ENCODE assay signal across 19 mouse cellular contexts in the genomic region with DNA sequence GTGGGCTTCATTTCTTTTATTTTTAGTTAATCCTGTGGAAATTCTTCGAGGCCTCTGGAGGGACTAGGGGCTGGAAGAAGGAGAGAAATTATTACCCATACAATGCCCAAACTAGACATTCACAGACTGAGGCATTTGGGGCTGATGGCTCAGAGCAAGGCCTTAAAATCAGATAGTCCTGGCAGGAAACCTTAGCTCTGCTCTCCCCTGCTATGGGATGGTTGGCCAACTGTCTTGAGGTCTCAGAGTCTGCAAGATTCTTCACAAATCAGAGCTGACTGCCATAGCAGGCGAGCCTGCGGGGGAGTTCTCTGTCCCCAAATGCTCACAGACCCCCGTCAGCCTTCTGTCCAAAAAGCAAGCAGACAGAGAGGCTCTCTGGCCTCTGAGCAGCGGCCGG. TPM values are rescaled to one million over a fixed set of nuclear protein-coding genes. Genes with fewer than 3 reads are reported as not detected.
A peak's percentile ranks its signal among the peaks of the same experiment; 100 is the strongest.
DNase-seq lines count a peak whose midpoint lies in the region; ATAC-seq lines count a peak whose summit lies in the region.
"Had no signal": no experiment of that assay in that cellular context is flagged by ENCODE, and none has a peak within 500 bp of the region (broad histone marks: within the 10 kb centered on the region; RNA-seq: fewer than 3 reads in every experiment).

No protein-coding gene starts in this region.

- ATAC-seq in forebrain, embryonic 14.5 days, result no peak
- ATAC-seq in forebrain, embryonic 12.5 days (ENCODE audit: low FRiP score), result no peak
- ATAC-seq in hindbrain, embryonic 14.5 days (ENCODE audit: low FRiP score), result no peak
- ATAC-seq in liver, embryonic 15.5 days (ENCODE audit: insufficient read depth), result peak; percentile 35
- ATAC-seq in midbrain, embryonic 14.5 days (ENCODE audit: low FRiP score, low TSS enrichment), result no peak
- ATAC-seq: lung, postnatal 0 days had no signal

- no peak overlapping the region for H3K4me3 ChIP-seq in forebrain, embryonic 14.5 days (ENCODE audit: low read depth, low read length)
- H3K4me3 ChIP-seq in forebrain, embryonic 12.5 days (replicated peaks), result no peak overlapping the region
- H3K4me3 ChIP-seq in hindbrain, embryonic 14.5 days (replicated peaks; ENCODE audit: low read length), result no peak overlapping the region
- H3K4me3 ChIP-seq in liver, embryonic 15.5 days (replicated peaks), result no peak overlapping the region
- no peak overlapping the region for H3K4me3 ChIP-seq in midbrain, embryonic 14.5 days (replicated peaks; ENCODE audit: low read depth, low read length)
- H3K4me3 ChIP-seq: heart, adult 2 months; heart, embryonic 15.5 days; limb, embryonic 13.5 days; neural tube, embryonic 12.5 days had no signal

- H3K36me3 ChIP-seq in forebrain, embryonic 14.5 days (ENCODE audit: control insufficient read depth, insufficient read depth, low read length), result no peaks in the 10 kb centered on the region
- no peaks in the 10 kb centered on the region for H3K36me3 ChIP-seq in forebrain, embryonic 12.5 days (replicated peaks)
- H3K36me3 ChIP-seq in hindbrain, embryonic 14.5 days (replicated peaks; ENCODE audit: control insufficient read depth, insufficient read depth), result no peaks in the 10 kb centered on the region
- no peaks in the 10 kb centered on the region for H3K36me3 ChIP-seq in liver, embryonic 15.5 days (replicated peaks)
- H3K36me3 ChIP-seq in midbrain, embryonic 14.5 days (ENCODE audit: control insufficient read depth, insufficient read depth, low read length), result no peaks in the 10 kb centered on the region
- H3K36me3 ChIP-seq: heart, embryonic 15.5 days; limb, embryonic 13.5 days; neural tube, embryonic 12.5 days had no signal

- H3K27ac ChIP-seq in forebrain, embryonic 14.5 days (ENCODE audit: low read depth, low read length), result 0 out of 2 replicates have a peak overlapping the region, but pooled peaks have one; percentile 21
- H3K27ac ChIP-seq in forebrain, embryonic 12.5 days, result no peak overlapping the region
- peak overlapping the region; percentile 12 for H3K27ac ChIP-seq in hindbrain, embryonic 14.5 days
- H3K27ac ChIP-seq in liver, embryonic 15.5 days (replicated peaks), result peak overlapping the region; percentile 74
- peak overlapping the region; percentile 72 for H3K27ac ChIP-seq in midbrain, embryonic 14.5 days (replicated peaks; ENCODE audit: low read depth, low read length)
- H3K27ac ChIP-seq: heart, adult 2 months; heart, embryonic 15.5 days; limb, embryonic 13.5 days had no signal

- no peak overlapping the region for H3K4me2 ChIP-seq in forebrain, embryonic 14.5 days (ENCODE audit: low read length)
- H3K4me2 ChIP-seq in forebrain, embryonic 12.5 days, result no peak overlapping the region
- no peak overlapping the region for H3K4me2 ChIP-seq in hindbrain, embryonic 14.5 days (replicated peaks)
- H3K4me2 ChIP-seq in liver, embryonic 15.5 days, result peak overlapping the region; percentile 60
- H3K4me2 ChIP-seq in midbrain, embryonic 14.5 days (ENCODE audit: low read length), result no peak overlapping the region
- H3K4me2 ChIP-seq: heart, embryonic 15.5 days; limb, embryonic 13.5 days; neural tube, embryonic 12.5 days had no signal

- no peaks in the 10 kb centered on the region for H3K4me1 ChIP-seq in forebrain, embryonic 14.5 days (ENCODE audit: control insufficient read depth, insufficient read depth, low read length)
- H3K4me1 ChIP-seq in forebrain, embryonic 12.5 days, result peaks cover 24% of the 10 kb centered on the region
- peaks cover 22% of the 10 kb centered on the region for H3K4me1 ChIP-seq in hindbrain, embryonic 14.5 days (replicated peaks; ENCODE audit: control insufficient read depth, insufficient read depth, low read length)
- H3K4me1 ChIP-seq in liver, embryonic 15.5 days (replicated peaks), result peaks cover 33% of the 10 kb centered on the region
- H3K4me1 ChIP-seq in midbrain, embryonic 14.5 days (ENCODE audit: control insufficient read depth, insufficient read depth, low read length), result peaks cover 19% of the 10 kb centered on the region
- H3K4me1 ChIP-seq: heart, embryonic 15.5 days had no signal

- WGBS in forebrain, embryonic 14.5 days, result 48% methylated on average over 6 of the region's 6 CpGs
- 43% methylated on average over 6 of the region's 6 CpGs for WGBS in forebrain, embryonic 12.5 days
- WGBS in hindbrain, embryonic 14.5 days, result 38% methylated on average over 6 of the region's 6 CpGs
- 50% methylated on average over 6 of the region's 6 CpGs for WGBS in liver, embryonic 15.5 days (ENCODE audit: insufficient replicate concordance)
- WGBS in midbrain, embryonic 14.5 days, result 22% methylated on average over 6 of the region's 6 CpGs

- no peaks in the 10 kb centered on the region for H3K27me3 ChIP-seq in forebrain, embryonic 14.5 days (replicated peaks; ENCODE audit: control insufficient read depth, insufficient read depth, low read length)
- peaks cover 25% of the 10 kb centered on the region for H3K27me3 ChIP-seq in forebrain, embryonic 12.5 days
- H3K27me3 ChIP-seq in hindbrain, embryonic 14.5 days (ENCODE audit: control insufficient read depth, insufficient read depth, low read length), result no peaks in the 10 kb centered on the region
- H3K27me3 ChIP-seq in liver, embryonic 15.5 days, result peaks cover 36% of the 10 kb centered on the region
- no peaks in the 10 kb centered on the region for H3K27me3 ChIP-seq in midbrain, embryonic 14.5 days (ENCODE audit: control insufficient read depth, insufficient read depth, low read length)
- H3K27me3 ChIP-seq: neural tube, embryonic 12.5 days had no signal

- peak overlapping the region; percentile 25; the same call in 1 of the 2 replicates for H3K9ac ChIP-seq in forebrain, embryonic 14.5 days (ENCODE audit: low read length)
- no peak overlapping the region for H3K9ac ChIP-seq in forebrain, embryonic 12.5 days
- H3K9ac ChIP-seq in hindbrain, embryonic 14.5 days, result peak overlapping the region; percentile 28; the same call in 1 of the 2 replicates
- H3K9ac ChIP-seq in liver, embryonic 15.5 days, result no peak overlapping the region
- peak overlapping the region; percentile 29; the same call in 1 of the 2 replicates for H3K9ac ChIP-seq in midbrain, embryonic 14.5 days (replicated peaks; ENCODE audit: low read length)
- H3K9ac ChIP-seq: heart, embryonic 15.5 days; limb, embryonic 13.5 days; neural tube, embryonic 12.5 days had no signal

- no peaks in the 10 kb centered on the region for H3K9me3 ChIP-seq in forebrain, embryonic 14.5 days (replicated peaks; ENCODE audit: control insufficient read depth, low read length)
- no peaks in the 10 kb centered on the region for H3K9me3 ChIP-seq in forebrain, embryonic 12.5 days
- no peaks in the 10 kb centered on the region for H3K9me3 ChIP-seq in hindbrain, embryonic 14.5 days (ENCODE audit: control insufficient read depth, low read length)
- H3K9me3 ChIP-seq in liver, embryonic 15.5 days (replicated peaks), result no peaks in the 10 kb centered on the region
- no peaks in the 10 kb centered on the region for H3K9me3 ChIP-seq in midbrain, embryonic 14.5 days (ENCODE audit: control insufficient read depth, low read length)
- H3K9me3 ChIP-seq: heart, embryonic 15.5 days; limb, embryonic 13.5 days; neural tube, embryonic 12.5 days had no signal

- no peak for DNase-seq in forebrain, embryonic 14.5 days (ENCODE audit: low spot score)
- no peak for DNase-seq in hindbrain, embryonic 14.5 days (ENCODE audit: low spot score)
- DNase-seq in midbrain, embryonic 14.5 days, result no peak
- no peak for DNase-seq in cerebellum, adult 11 months
- DNase-seq in left cerebral cortex, adult 18-20 months (ENCODE audit: low spot score in 2 of 2), result no peak
- no peak for DNase-seq in thymus, adult 18-20 months
- DNase-seq: adrenal gland, adult 2 months; cerebellum, adult 11-12 months; cerebellum, postnatal 25 days; gastrocnemius, postnatal 10 days; heart, adult 2 months; kidney, adult 18-20 months; kidney, postnatal 10 days had no signal

RNA-seq across cellular contexts. Expression of a gene that starts 27.0 kb away (rescaled TPM):
- 14.2 and 14.6 TPM in 2 replicates for polyA plus RNA-seq in forebrain, embryonic 14.5 days (2014; fragmentation: Nextera tagmentation; extraction: Ambion mirVana)
- polyA plus RNA-seq in forebrain, embryonic 12.5 days (2016; fragmentation: Nextera tagmentation; extraction: Ambion mirVana), result 19.1 and 20.8 TPM in 2 replicates
- 12.2 and 13.4 TPM in 2 replicates for polyA plus RNA-seq in hindbrain, embryonic 14.5 days (2014; fragmentation: Nextera tagmentation; extraction: Ambion mirVana)
- 11.6 and 12.6 TPM in 2 replicates for polyA plus RNA-seq in liver, embryonic 15.5 days (2015; fragmentation: Nextera tagmentation; extraction: Ambion mirVana)
- 14.7 and 15.9 TPM in 2 replicates for polyA plus RNA-seq in midbrain, embryonic 14.5 days (2014; fragmentation: Nextera tagmentation; extraction: Ambion mirVana)
- total RNA-seq in left cerebral cortex, adult 18-20 months (2021), result 1 to 10 TPM; 8.0 to 9.2 TPM

RNA-seq across cellular contexts. Expression of a gene that starts 30.9 kb away (rescaled TPM):
- polyA plus RNA-seq in forebrain, embryonic 14.5 days (2014; fragmentation: Nextera tagmentation; extraction: Ambion mirVana), result 22.2 and 24.4 TPM in 2 replicates
- 31.2 and 35.1 TPM in 2 replicates for polyA plus RNA-seq in forebrain, embryonic 12.5 days (2016; fragmentation: Nextera tagmentation; extraction: Ambion mirVana)
- 30.2 and 36.1 TPM in 2 replicates for polyA plus RNA-seq in hindbrain, embryonic 14.5 days (2014; fragmentation: Nextera tagmentation; extraction: Ambion mirVana)
- polyA plus RNA-seq in liver, embryonic 15.5 days (2015; fragmentation: Nextera tagmentation; extraction: Ambion mirVana), result 8.7 and 10.3 TPM in 2 replicates
- 30.6 and 34.8 TPM in 2 replicates for polyA plus RNA-seq in midbrain, embryonic 14.5 days (2014; fragmentation: Nextera tagmentation; extraction: Ambion mirVana)
- 10 to 100 TPM; 91.6 to 97.9 TPM for total RNA-seq in left cerebral cortex, adult 18-20 months (2021)

Comparison
In these comparisons a context has a peak if more than half of its experiments do, and no peak if none do; other contexts are left out.
1. H3K9ac ChIP-seq: peak in forebrain, embryonic 14.5 days (single experiment), hindbrain, embryonic 14.5 days (single experiment) and midbrain, embryonic 14.5 days (single experiment); none in forebrain, embryonic 12.5 days (single experiment) and liver, embryonic 15.5 days (single experiment).